Mouse (Mus musculus): ENCODE data around the gene Uqcc1. TPM values are rescaled to one million over a fixed set of nuclear protein-coding genes. Genes with fewer than 3 reads are reported as not detected.
A peak's percentile ranks its signal among the peaks of the same experiment; 100 is the strongest.

Gene Uqcc1
- polyA plus RNA-seq, 2 experiments = 17.4 to 25.6 TPM

GRCm38 (mm10) chr2:155885271-155885697 is 44.8 kb downstream of the Uqcc1 start:
- 76% methylated on average over 10 of the region's 10 CpGs for WGBS (ENCODE audit: insufficient replicate concordance)
- no peak overlapping the region for H3K4me3 ChIP-seq (ENCODE audit: insufficient read depth in 1 of 2, low read depth in 2 of 2, low read length in 2 of 2)
- no peaks in the 10 kb centered on the region for H3K27me3 ChIP-seq (ENCODE audit: control insufficient read depth, insufficient read depth, low read length)
- ATAC-seq (ENCODE audit: insufficient read depth) = no peak
- no peak overlapping the region for H3K9ac ChIP-seq (replicated peaks)
- no peaks in the 10 kb centered on the region for H3K9me3 ChIP-seq (ENCODE audit: control insufficient read depth, low read length)
- no peak overlapping the region for H3K27ac ChIP-seq
- 0 out of 2 replicates have a peak, but pooled peaks cover 4% of the 10 kb centered on the region for H3K36me3 ChIP-seq (replicated peaks; ENCODE audit: control insufficient read depth, insufficient read depth, low read depth)
- no peak for DNase-seq (ENCODE audit: low read depth in 3 of 3, low spot score in 3 of 3)
- H3K4me1 ChIP-seq (replicated peaks; ENCODE audit: control insufficient read depth in 2 of 2, insufficient read depth in 2 of 2, low read length in 1 of 2) = 0 out of 4 replicates have a peak, but pooled peaks cover 0 to 2% of the 10 kb centered on the region in 2 experiments
- TF ChIP-seq EP300 (IDR thresholded peaks at IDR 0.05; ENCODE audit: low read depth) = no peak
- no peak for TF ChIP-seq CTCF (IDR thresholded peaks at IDR 0.05; ENCODE audit: low read depth)
- no peak overlapping the region for H3K4me2 ChIP-seq (ENCODE audit: low read depth)

DNA sequence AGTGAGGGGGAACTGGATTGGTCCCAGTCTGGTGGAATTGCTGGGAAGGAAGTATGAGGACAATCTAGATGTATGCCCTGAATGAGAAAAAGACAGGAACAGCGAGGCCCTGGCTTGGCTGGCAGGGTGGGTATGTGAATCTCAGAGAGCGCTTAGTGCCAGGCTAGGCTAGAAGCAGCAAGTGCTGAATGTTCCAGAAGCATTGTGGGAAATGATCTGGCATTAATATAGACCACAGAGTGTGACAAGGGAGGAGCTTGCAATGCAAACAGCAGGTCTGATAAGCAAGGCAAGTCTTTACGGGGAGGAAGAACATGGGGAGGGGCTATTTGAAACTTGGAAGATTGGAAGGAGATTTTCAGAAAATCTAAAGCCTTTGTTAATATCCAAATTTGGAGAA is 48.0 kb downstream of the Uqcc1 start:
- WGBS (ENCODE audit: insufficient replicate concordance) = 53% methylated on average over 3 of the region's 3 CpGs
- H3K27ac ChIP-seq = no peak overlapping the region

GRCm38 (mm10) chr2:155878964-155879876 is 50.9 kb downstream of the Uqcc1 start:
- H3K4me2 ChIP-seq (ENCODE audit: low read depth) = no peak overlapping the region
- no peaks in the 10 kb centered on the region for H3K9me3 ChIP-seq (ENCODE audit: control insufficient read depth, low read length)
- 0 out of 4 replicates have a peak, but pooled peaks cover 0 to 4% of the 10 kb centered on the region in 2 experiments for H3K4me1 ChIP-seq (replicated peaks; ENCODE audit: control insufficient read depth in 2 of 2, insufficient read depth in 2 of 2, low read length in 1 of 2)
- no peak overlapping the region for H3K27ac ChIP-seq
- no peak for ATAC-seq (ENCODE audit: insufficient read depth)
- 72% methylated on average over 21 of the region's 21 CpGs for WGBS (ENCODE audit: insufficient replicate concordance)
- H3K9ac ChIP-seq (replicated peaks) = no peak overlapping the region
- no peak overlapping the region for H3K4me3 ChIP-seq (ENCODE audit: insufficient read depth in 1 of 2, low read depth in 2 of 2, low read length in 2 of 2)
- no peaks in the 10 kb centered on the region for H3K27me3 ChIP-seq (ENCODE audit: control insufficient read depth, insufficient read depth, low read length)
- TF ChIP-seq CTCF (IDR thresholded peaks at IDR 0.05; ENCODE audit: low read depth) (no peak), EP300 (IDR thresholded peaks at IDR 0.05; ENCODE audit: low read depth) (no peak)
- H3K36me3 ChIP-seq (replicated peaks; ENCODE audit: control insufficient read depth, insufficient read depth, low read depth) = no peaks in the 10 kb centered on the region; the same call in 1 of the 2 replicates
- peak in 1 of 3 experiments; percentile 17 for DNase-seq (ENCODE audit: low read depth in 3 of 3, low spot score in 3 of 3)

More for the DNA sequence above, 48.0 kb downstream of the Uqcc1 start:
- Histone ChIP-seq H3K9ac (replicated peaks) (no peak overlapping the region), H3K27me3 (ENCODE audit: control insufficient read depth, insufficient read depth, low read length) (no peaks in the 10 kb centered on the region), H3K4me1 (replicated peaks; ENCODE audit: control insufficient read depth in 2 of 2, insufficient read depth in 2 of 2, low read length in 1 of 2) (0 out of 4 replicates have a peak, but pooled peaks cover 0 to 4% of the 10 kb centered on the region in 2 experiments), H3K9me3 (ENCODE audit: control insufficient read depth, low read length) (no peaks in the 10 kb centered on the region), H3K36me3 (replicated peaks; ENCODE audit: control insufficient read depth, insufficient read depth, low read depth) (0 out of 2 replicates have a peak, but pooled peaks cover 4% of the 10 kb centered on the region), H3K4me3 (ENCODE audit: insufficient read depth in 1 of 2, low read depth in 2 of 2, low read length in 2 of 2) (no peak overlapping the region), H3K4me2 (ENCODE audit: low read depth) (no peak overlapping the region)
- DNase-seq (ENCODE audit: low read depth in 3 of 3, low spot score in 3 of 3) (no peak), ATAC-seq (ENCODE audit: insufficient read depth) (no peak)
- TF ChIP-seq EP300 (IDR thresholded peaks at IDR 0.05; ENCODE audit: low read depth) = no peak
- TF ChIP-seq CTCF (IDR thresholded peaks at IDR 0.05; ENCODE audit: low read depth) = no peak

DNA sequence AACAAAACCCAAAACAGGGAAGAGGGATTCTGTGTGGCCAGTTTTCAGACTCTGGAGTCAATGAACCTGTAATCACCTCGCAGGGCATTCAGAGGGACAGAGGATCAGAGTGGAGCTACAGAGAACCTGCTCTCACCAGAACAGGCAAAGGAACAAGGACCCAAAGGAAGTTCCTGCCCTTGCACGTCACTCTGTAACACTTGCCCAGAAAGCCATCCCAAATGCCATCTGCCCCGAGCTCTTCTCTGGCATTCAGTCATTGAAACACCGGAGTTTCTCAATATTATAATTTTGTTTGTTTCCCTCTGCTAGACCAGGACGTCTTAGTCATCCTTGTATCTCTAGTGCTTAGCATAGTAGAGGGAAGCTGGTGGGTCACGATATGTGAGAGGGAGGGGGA is 56.5 kb downstream of the Uqcc1 start:
- Histone ChIP-seq H3K4me3 (ENCODE audit: insufficient read depth in 1 of 2, low read depth in 2 of 2, low read length in 2 of 2) (no peak overlapping the region), H3K9ac (replicated peaks) (no peak overlapping the region), H3K27me3 (ENCODE audit: control insufficient read depth, insufficient read depth, low read length) (no peaks in the 10 kb centered on the region), H3K4me1 (replicated peaks; ENCODE audit: control insufficient read depth in 2 of 2, insufficient read depth in 2 of 2, low read length in 1 of 2) (no peaks in the 10 kb centered on the region), H3K4me2 (ENCODE audit: low read depth) (no peak overlapping the region), H3K36me3 (replicated peaks; ENCODE audit: control insufficient read depth, insufficient read depth, low read depth) (no peaks in the 10 kb centered on the region; the same call in 1 of the 2 replicates), H3K27ac (no peak overlapping the region), H3K9me3 (ENCODE audit: control insufficient read depth, low read length) (no peaks in the 10 kb centered on the region)
- ATAC-seq (ENCODE audit: insufficient read depth) (no peak), DNase-seq (ENCODE audit: low read depth in 3 of 3, low spot score in 3 of 3) (no peak)
- TF ChIP-seq EP300 (IDR thresholded peaks at IDR 0.05; ENCODE audit: low read depth) (no peak), CTCF (IDR thresholded peaks at IDR 0.05; ENCODE audit: low read depth) (no peak)
- 72% methylated on average over 6 of the region's 6 CpGs for WGBS (ENCODE audit: insufficient replicate concordance)

DNA sequence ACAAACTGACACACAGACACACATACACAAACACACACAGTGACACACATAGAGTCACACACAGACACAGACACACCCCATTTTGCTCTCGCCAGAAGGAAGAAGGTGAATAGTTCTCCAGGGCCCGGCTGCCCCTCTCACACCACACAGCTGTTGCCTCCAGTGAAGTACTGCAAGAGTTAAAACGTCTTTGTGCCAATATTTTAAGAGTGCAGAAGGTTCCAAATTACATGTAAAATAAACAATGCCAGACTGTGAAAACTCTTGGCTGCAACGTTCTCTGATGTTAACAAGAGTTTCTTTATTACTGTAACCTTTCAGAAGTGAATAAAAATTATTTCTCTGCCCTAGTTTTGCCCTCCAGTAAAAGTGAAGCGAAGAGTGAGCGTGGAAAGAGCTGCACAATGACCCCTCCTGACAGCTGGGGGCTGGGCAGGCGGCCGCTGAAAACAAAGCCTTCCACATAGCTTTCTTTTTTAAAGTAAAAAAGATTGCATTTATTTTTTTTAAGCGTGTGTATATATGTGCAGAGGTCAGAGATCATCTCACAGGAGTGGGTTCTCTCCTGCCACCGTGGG is 57.1 kb downstream of the Uqcc1 start:
- Histone ChIP-seq H3K4me2 (ENCODE audit: low read depth) (no peak overlapping the region), H3K36me3 (replicated peaks; ENCODE audit: control insufficient read depth, insufficient read depth, low read depth) (no peaks in the 10 kb centered on the region; the same call in 1 of the 2 replicates), H3K4me3 (ENCODE audit: insufficient read depth in 1 of 2, low read depth in 2 of 2, low read length in 2 of 2) (no peak overlapping the region), H3K27me3 (ENCODE audit: control insufficient read depth, insufficient read depth, low read length) (no peaks in the 10 kb centered on the region), H3K9me3 (ENCODE audit: control insufficient read depth, low read length) (no peaks in the 10 kb centered on the region), H3K27ac (no peak overlapping the region), H3K4me1 (replicated peaks; ENCODE audit: control insufficient read depth in 2 of 2, insufficient read depth in 2 of 2, low read length in 1 of 2) (no peaks in the 10 kb centered on the region), H3K9ac (replicated peaks) (no peak overlapping the region)
- TF ChIP-seq EP300 (IDR thresholded peaks at IDR 0.05; ENCODE audit: low read depth) (no peak), CTCF (IDR thresholded peaks at IDR 0.05; ENCODE audit: low read depth) (no peak)
- WGBS (ENCODE audit: insufficient replicate concordance) = 73% methylated on average over 10 of the region's 10 CpGs
- DNase-seq (ENCODE audit: low read depth in 3 of 3, low spot score in 3 of 3) (no peak), ATAC-seq (ENCODE audit: insufficient read depth) (no peak)
